Mouse (Mus musculus) liver, adult 10 weeks (tissue): ENCODE measurements around the gene Naa16. TPM values are rescaled to one million over a fixed set of nuclear protein-coding genes. Genes with fewer than 3 reads are reported as not detected.

Experiments
- polyA plus RNA-seq: library from polyadenylated mRNA; stranded (reverse); fragments of 350-450 nt; fragmentation: Illumina TruSeq; extraction: RNeasy Lipid Tissue Mini Kit (QIAGEN cat#74804); gene quantifications from one replicate; pipeline ENCODE4 v1.2.3, GENCODE M21; 2014; ENCODE audit warnings: low read depth, low replicate concordance

Naa16 gene
- 26.8 TPM for polyA plus RNA-seq

GRCm38 (mm10) chr14:79390265-79390926 is at the start of gene Naa16:
Gene Naa16 (minus strand): TSS chr14:79390778.

GRCm38 (mm10) chr14:79425979-79426729 is 35.6 kb upstream of the Naa16 start, which contains the start of gene Kbtbd7:
Gene Kbtbd7 (plus strand): TSS chr14:79426511.

GRCm38 (mm10) chr14:79397321-79398122 is 6.9 kb upstream of the Naa16 start, which contains the start of gene Mtrf1:
Gene Mtrf1 (plus strand): TSS chr14:79397772.

GRCm38 (mm10) chr14:79301466-79301875 is 89.1 kb downstream of the Naa16 start, which contains the start of gene Rgcc:
Gene Rgcc (minus strand): TSS chr14:79301645.

Other genes starting within 250 kb of the Naa16 start
- gene Zfp957, start 143.4 kb downstream of the Naa16 start, polyA plus RNA-seq, result not detected
- gene Rgcc, start 89.1 kb downstream of the Naa16 start, polyA plus RNA-seq, result not detected
- gene Mtrf1, start 7.0 kb upstream of the Naa16 start, polyA plus RNA-seq, result 12.3 TPM
- gene Kbtbd7, start 35.7 kb upstream of the Naa16 start, polyA plus RNA-seq, result 18.4 TPM
- gene Kbtbd6, start 61.1 kb upstream of the Naa16 start, polyA plus RNA-seq, result not detected
- gene Elf1, start 90.4 kb upstream of the Naa16 start, polyA plus RNA-seq, result 27.4 TPM
- gene Wbp4, start 90.7 kb upstream of the Naa16 start, polyA plus RNA-seq, result 22.5 TPM
- 103 TPM for gene Sugt1, start 196.9 kb upstream of the Naa16 start, polyA plus RNA-seq